Mouse (Mus musculus) brain, adult 2 months (tissue): ENCODE data around the gene Glycam1.

Experiments used
- DNase-seq: peaks from one replicate; pipeline ENCODE4 v3.0.0; 2011; ENCODE audit warnings: low read depth, low spot score

The Glycam1 gene

DNA sequence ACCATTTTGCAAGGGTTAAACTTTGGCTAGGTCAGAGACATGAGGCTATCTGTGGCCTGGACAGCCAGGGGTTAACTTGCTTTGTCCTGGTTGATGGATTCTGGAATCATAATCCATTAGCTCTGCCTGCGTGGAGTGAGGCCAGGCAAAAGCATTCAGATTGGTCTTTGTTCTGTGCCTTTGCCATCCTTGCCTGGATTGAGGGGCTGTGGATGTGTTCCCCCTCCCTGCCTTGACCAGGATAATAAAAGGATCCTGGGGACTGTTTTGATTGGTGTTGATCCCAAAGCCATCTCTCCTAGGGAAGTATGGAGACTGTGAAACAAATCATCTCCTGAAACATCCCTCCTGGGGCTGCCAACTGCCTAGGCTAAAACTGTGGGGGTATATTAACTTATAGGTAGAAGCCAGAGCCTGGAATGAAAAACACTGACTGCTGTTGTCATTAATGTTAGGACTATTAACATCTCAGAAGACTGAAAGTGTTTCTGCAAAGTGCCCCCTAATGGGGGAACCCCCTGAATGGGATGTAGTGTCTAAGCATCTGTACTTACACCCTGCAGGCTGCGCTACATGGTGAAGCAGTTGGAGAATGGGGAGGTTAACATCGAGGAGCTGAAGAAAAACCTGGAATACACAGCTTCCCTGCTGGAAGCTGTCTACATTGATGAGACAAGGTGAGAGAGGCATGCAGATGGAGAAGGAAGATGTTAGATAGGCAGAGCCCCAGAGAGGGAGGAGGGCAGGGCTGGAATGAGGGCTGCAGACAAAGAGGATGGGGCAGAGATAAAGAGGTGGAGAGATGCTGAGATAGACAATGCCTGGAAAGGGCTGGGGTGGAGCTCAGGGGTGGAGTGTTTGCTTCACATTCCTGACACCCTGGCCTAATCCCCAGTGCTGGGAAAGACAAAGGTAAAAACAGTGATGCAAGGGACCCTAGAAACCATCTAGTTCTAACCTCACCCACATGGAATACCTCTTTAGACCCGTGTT is 45.2 kb downstream of the Glycam1 start:
- DNase-seq = no peak

GRCm38 (mm10) chr15:103518600-103519385 is 46.1 kb downstream of the Glycam1 start:
- peak; percentile 58 for DNase-seq

DNA sequence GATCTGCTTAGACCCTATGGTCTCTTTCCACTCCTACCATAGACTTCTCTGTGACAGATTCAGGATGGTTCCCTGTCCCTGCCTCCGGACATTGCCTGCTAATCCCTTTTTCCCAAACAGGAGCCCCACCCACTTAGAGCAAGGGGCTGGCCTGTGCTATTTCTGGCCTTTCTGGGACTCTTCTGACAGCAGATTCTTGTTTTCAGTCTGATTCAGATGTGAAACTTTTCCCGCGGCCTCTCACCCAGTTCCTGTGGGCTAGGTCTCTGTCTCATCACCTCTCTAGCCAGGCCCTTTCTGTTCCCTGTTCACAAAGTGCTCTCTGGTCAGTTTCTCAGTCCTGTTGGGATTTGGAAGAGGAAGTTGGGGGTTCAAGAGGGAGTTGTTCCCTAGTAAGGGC is 50.0 kb downstream of the Glycam1 start:
- no peak for DNase-seq

- DNase-seq = peak; percentile 95
These were observed 50.8 kb downstream of the Glycam1 start for GRCm38 (mm10) chr15:103514119-103514518.

- peak; percentile 69 for DNase-seq
These were observed 51.3 kb downstream of the Glycam1 start for GRCm38 (mm10) chr15:103513621-103514031.
